Mouse (Mus musculus) CD4-positive, CD25-positive, alpha-beta regulatory T cell, adult 9 weeks (primary cell): Measurements from ENCODE around the gene Satl1. TPM values are rescaled to one million over a fixed set of nuclear protein-coding genes. Genes with fewer than 3 reads are reported as not detected.

Source experiments
- polyA plus RNA-seq: library from polyadenylated mRNA; unstranded; fragments of 100-300 nt; shearing (Covaris generic); gene quantifications from one replicate; pipeline ENCODE4 v1.2.1, GENCODE M21; 2017

The Satl1 gene
- polyA plus RNA-seq, result not detected

GRCm38 (mm10) chrX:112406679-112407078 lies at the start of gene Satl1:
Gene Satl1, minus strand, starts transcription at chrX:112406779.

Other genes with a start within 250 kb of the Satl1 start
- gene 4933403O08Rik, start 167.7 kb downstream of the Satl1 start, polyA plus RNA-seq, result not detected
- 35.1 TPM for gene Apool, start 95.4 kb downstream of the Satl1 start, polyA plus RNA-seq
- gene 2010106E10Rik, start 88.5 kb upstream of the Satl1 start, polyA plus RNA-seq, result not detected
- gene Zfp711, start 193.7 kb upstream of the Satl1 start, polyA plus RNA-seq, result not detected